In genomic region chr3:51323006-51323405, GRCm38 (mm10) we compare ENCODE assay signal across 30 mouse cellular contexts.
"Had no signal": no experiment of that assay in that cellular context is flagged by ENCODE, and none has a peak within 500 bp of the region (broad histone marks: within the 10 kb centered on the region; RNA-seq: fewer than 3 reads in every experiment).

No protein-coding gene starts in this region.

- H3K4me1 ChIP-seq: heart, embryonic 15.5 days; hindbrain, embryonic 10.5 days; hindbrain, embryonic 12.5 days; hindbrain, embryonic 13.5 days; hindbrain, embryonic 15.5 days; intestine, embryonic 15.5 days had no signal

- H3K36me3 ChIP-seq: intestine, embryonic 15.5 days had no signal

- H3K9me3 ChIP-seq: hindbrain, embryonic 12.5 days; hindbrain, embryonic 13.5 days; hindbrain, embryonic 15.5 days; intestine, embryonic 15.5 days had no signal

- DNase-seq: heart, postnatal 10 days; heart, postnatal 14 days; heart, postnatal 36 days; heart, postnatal 4 days; kidney, adult 11 months; kidney, adult 18-20 months; kidney, adult 2 months; kidney, adult 8-10 months; kidney, adult 9 months; kidney, postnatal 10 days; kidney, postnatal 14 days; kidney, postnatal 25 days; kidney, postnatal 36 days; kidney, postnatal 4 days; layer of hippocampus, adult 9-11 months; layer of hippocampus, postnatal 36 days had no signal

- H3K27ac ChIP-seq: heart, embryonic 13.5 days; heart, embryonic 15.5 days; hindbrain, embryonic 10.5 days; hindbrain, embryonic 12.5 days; hindbrain, embryonic 13.5 days; hindbrain, embryonic 14.5 days; hindbrain, embryonic 15.5 days; hindbrain, postnatal 0 days; intestine, embryonic 15.5 days; kidney, embryonic 15.5 days; kidney, postnatal 0 days; layer of hippocampus, adult 2 months; left cerebral cortex, adult 2 months had no signal

- H3K4me3 ChIP-seq: heart, embryonic 12.5 days; heart, embryonic 13.5 days; heart, embryonic 15.5 days; hindbrain, embryonic 10.5 days; hindbrain, embryonic 12.5 days; hindbrain, embryonic 13.5 days; hindbrain, embryonic 15.5 days; intestine, embryonic 15.5 days; kidney, embryonic 15.5 days; layer of hippocampus, adult 2 months; left cerebral cortex, adult 2 months had no signal

- H3K27me3 ChIP-seq: heart, embryonic 12.5 days; heart, embryonic 13.5 days; heart, embryonic 15.5 days; hindbrain, embryonic 12.5 days; hindbrain, embryonic 13.5 days; hindbrain, embryonic 15.5 days; intestine, embryonic 15.5 days; kidney, embryonic 15.5 days had no signal
